Mouse (Mus musculus): ENCODE results near the gene Itk. TPM values are rescaled to one million over a fixed set of nuclear protein-coding genes. Genes with fewer than 3 reads are reported as not detected.
"Not testable (repeated sequence)": the region's sequence is repeated elsewhere in the genome, so short reads cannot be mapped to it uniquely, and the experiment has no call there.

The Itk gene
- 94.9 and 202 TPM in 2 replicates for polyA plus RNA-seq (2012; ENCODE audit: insufficient read depth, insufficient read length, low replicate concordance, missing spikeins)

GRCm38 (mm10) chr11:46389336-46390117 is at the start of gene Itk:
Itk (minus strand) TSS chr11:46389515.
- 91% methylated on average over 13 of the region's 13 CpGs for WGBS
- Histone ChIP-seq H3K4me3 (ENCODE audit: insufficient read depth, low read depth, low read length) (no peak within 1 kb of the TSS), H3K27ac (ENCODE audit: insufficient read depth, low read depth, low read length) (no peak within 1 kb of the TSS), H3K4me1 (ENCODE audit: control insufficient read depth, insufficient read depth, low read length) (no peaks in the 10 kb centered on the region)
- TF ChIP-seq POLR2A (IDR thresholded peaks at IDR 0.05; ENCODE audit: insufficient read depth, low read depth, low read length), result no peak
- TF ChIP-seq CTCF (IDR thresholded peaks at IDR 0.05; ENCODE audit: insufficient read depth, low read depth, low read length), result no peak

- no peak for TF ChIP-seq CTCF (IDR thresholded peaks at IDR 0.05; ENCODE audit: insufficient read depth, low read depth, low read length)
- no peak for TF ChIP-seq POLR2A (IDR thresholded peaks at IDR 0.05; ENCODE audit: insufficient read depth, low read depth, low read length)
- WGBS, result under 1% methylated on average over 23 of the region's 23 CpGs
- Histone ChIP-seq H3K4me3 (ENCODE audit: insufficient read depth, low read depth, low read length) (peak overlapping the region; percentile 99), H3K27ac (ENCODE audit: insufficient read depth, low read depth, low read length) (no peak overlapping the region), H3K4me1 (ENCODE audit: control insufficient read depth, insufficient read depth, low read length) (peaks cover 4% of the 10 kb centered on the region; the same call in 1 of the 2 replicates)
These were observed 48.2 kb upstream of the Itk start for GRCm38 (mm10) chr11:46437459-46438000.

- Histone ChIP-seq H3K4me3 (ENCODE audit: insufficient read depth, low read depth, low read length) (peak within 1 kb of the TSS; percentile 99), H3K27ac (ENCODE audit: insufficient read depth, low read depth, low read length) (peak within 1 kb of the TSS; percentile 46; the same call in 1 of the 2 replicates), H3K4me1 (ENCODE audit: control insufficient read depth, insufficient read depth, low read length) (peaks cover 4% of the 10 kb centered on the region; the same call in 1 of the 2 replicates)
- no peak for TF ChIP-seq CTCF (IDR thresholded peaks at IDR 0.05; ENCODE audit: insufficient read depth, low read depth, low read length)
- TF ChIP-seq POLR2A (IDR thresholded peaks at IDR 0.05; ENCODE audit: insufficient read depth, low read depth, low read length), result peak; percentile 46; the same call in 1 of the 2 replicates
- WGBS, result under 1% methylated on average over 59 of the region's 59 CpGs
These were observed 47.6 kb upstream of the Itk start, which contains the start of gene Med7 for GRCm38 (mm10) chr11:46436760-46437458. Med7 (plus strand) TSS chr11:46436925.

GRCm38 (mm10) chr11:46435363-46435762 is 46.0 kb upstream of the Itk start:
- no peak for TF ChIP-seq CTCF (IDR thresholded peaks at IDR 0.05; ENCODE audit: insufficient read depth, low read depth, low read length)
- no peak for TF ChIP-seq POLR2A (IDR thresholded peaks at IDR 0.05; ENCODE audit: insufficient read depth, low read depth, low read length)
- Histone ChIP-seq H3K27ac (ENCODE audit: insufficient read depth, low read depth, low read length) (no peak overlapping the region), H3K4me3 (ENCODE audit: insufficient read depth, low read depth, low read length) (no peak overlapping the region), H3K4me1 (ENCODE audit: control insufficient read depth, insufficient read depth, low read length) (peaks cover 4% of the 10 kb centered on the region; the same call in 1 of the 2 replicates)

GRCm38 (mm10) chr11:46431129-46431528 is 41.8 kb upstream of the Itk start:
- 22% methylated on average over 3 of the region's 3 CpGs for WGBS
- no peak for TF ChIP-seq POLR2A (IDR thresholded peaks at IDR 0.05; ENCODE audit: insufficient read depth, low read depth, low read length)
- no peak for TF ChIP-seq CTCF (IDR thresholded peaks at IDR 0.05; ENCODE audit: insufficient read depth, low read depth, low read length)
- Histone ChIP-seq H3K4me1 (ENCODE audit: control insufficient read depth, insufficient read depth, low read length) (no peaks in the 10 kb centered on the region), H3K4me3 (ENCODE audit: insufficient read depth, low read depth, low read length) (no peak overlapping the region), H3K27ac (ENCODE audit: insufficient read depth, low read depth, low read length) (no peak overlapping the region)

GRCm38 (mm10) chr11:46430123-46430522 is 40.8 kb upstream of the Itk start:
- Histone ChIP-seq H3K4me1 (ENCODE audit: control insufficient read depth, insufficient read depth, low read length) (no peaks in the 10 kb centered on the region), H3K27ac (ENCODE audit: insufficient read depth, low read depth, low read length) (no peak overlapping the region), H3K4me3 (ENCODE audit: insufficient read depth, low read depth, low read length) (no peak overlapping the region)
- 94% methylated on average over 2 of the region's 2 CpGs for WGBS
- no peak for TF ChIP-seq POLR2A (IDR thresholded peaks at IDR 0.05; ENCODE audit: insufficient read depth, low read depth, low read length)
- no peak for TF ChIP-seq CTCF (IDR thresholded peaks at IDR 0.05; ENCODE audit: insufficient read depth, low read depth, low read length)

GRCm38 (mm10) chr11:46428131-46428530 is 38.8 kb upstream of the Itk start:
- H3K4me1 ChIP-seq (ENCODE audit: control insufficient read depth, insufficient read depth, low read length); H3K4me3 ChIP-seq (ENCODE audit: insufficient read depth, low read depth, low read length); H3K27ac ChIP-seq (ENCODE audit: insufficient read depth, low read depth, low read length): not testable (repeated sequence)
- WGBS, result 21% methylated on average over 4 of the region's 4 CpGs

GRCm38 (mm10) chr11:46421086-46421888 is 32.0 kb upstream of the Itk start:
- no peak overlapping the region for H3K27ac ChIP-seq (ENCODE audit: insufficient read depth, low read depth, low read length)
- TF ChIP-seq POLR2A (IDR thresholded peaks at IDR 0.05; ENCODE audit: insufficient read depth, low read depth, low read length), result no peak
- no peak for TF ChIP-seq CTCF (IDR thresholded peaks at IDR 0.05; ENCODE audit: insufficient read depth, low read depth, low read length)
- H3K4me1 ChIP-seq (ENCODE audit: control insufficient read depth, insufficient read depth, low read length), result no peaks in the 10 kb centered on the region
- H3K4me3 ChIP-seq (ENCODE audit: insufficient read depth, low read depth, low read length), result no peak overlapping the region
- 84% methylated on average over 8 of the region's 8 CpGs for WGBS

Measured in olfactory bulb, adult 2 months (tissue).